Mouse (Mus musculus): ENCODE measurements around the gene Stx18. TPM values are rescaled to one million over a fixed set of nuclear protein-coding genes. Genes with fewer than 3 reads are reported as not detected.

The Stx18 gene
- polyA plus RNA-seq, 1 experiment from 2014 or later = 54.6 TPM

DNA sequence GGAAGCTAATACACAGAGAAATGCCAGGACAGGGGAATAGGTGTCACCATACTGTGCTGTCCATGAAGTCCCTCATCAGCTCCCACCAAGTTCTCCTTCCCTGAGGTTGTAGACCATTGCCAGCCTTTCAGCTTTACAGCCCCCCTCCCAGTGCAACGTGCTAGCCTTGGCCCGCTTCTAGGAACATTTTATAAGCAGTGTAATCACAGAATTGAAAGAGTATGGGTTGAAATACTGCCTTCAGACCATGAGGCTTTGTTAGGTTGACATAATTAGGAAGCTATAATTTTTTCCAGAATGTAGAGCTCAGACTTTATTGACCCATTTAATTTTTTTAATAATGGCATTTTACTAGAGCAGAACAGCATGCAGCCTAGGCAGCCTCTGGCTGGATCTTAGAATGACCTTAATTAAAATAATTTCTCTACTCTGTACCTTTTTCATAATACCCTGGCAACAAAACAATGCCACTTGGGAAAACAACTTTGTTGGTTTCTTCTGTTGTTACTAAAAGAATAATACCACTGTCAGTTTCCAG is 60.7 kb downstream of the Stx18 start:
- Histone ChIP-seq H3K9ac (no peak overlapping the region), H3K4me2 (replicated peaks) (no peak overlapping the region), H3K4me3 (no peak overlapping the region), H3K4me1 (no peaks in the 10 kb centered on the region), H3K36me3 (no peaks in the 10 kb centered on the region), H3K27me3 (no peaks in the 10 kb centered on the region), H3K9me3 (no peaks in the 10 kb centered on the region), H3K27ac (no peak overlapping the region)
- WGBS = 71% methylated on average over 2 of the region's 2 CpGs
- ATAC-seq (ENCODE audit: insufficient number of reproducible peaks, insufficient read depth, low FRiP score, low TSS enrichment) = no peak

DNA sequence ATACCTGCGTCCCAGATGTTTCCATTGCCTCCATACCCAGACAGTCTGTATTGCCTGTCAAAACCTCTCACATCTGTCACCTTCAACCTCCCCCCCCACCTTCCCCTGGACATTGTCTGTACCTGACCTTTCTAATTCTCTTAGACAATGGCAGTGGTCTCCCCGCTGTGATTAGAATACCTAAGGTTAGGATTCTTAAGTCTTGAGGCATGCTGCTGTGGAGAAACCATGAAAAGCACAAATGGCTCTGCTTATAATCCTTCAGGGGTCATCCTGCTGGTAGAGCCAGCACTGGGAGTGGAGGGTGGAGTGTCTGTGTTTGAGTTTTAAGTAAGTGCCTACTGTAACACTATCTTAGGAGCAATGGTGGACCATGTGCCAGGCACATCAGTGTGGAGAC is 64.4 kb downstream of the Stx18 start:
- H3K9ac ChIP-seq = no peak overlapping the region
- no peaks in the 10 kb centered on the region for H3K9me3 ChIP-seq
- no peak overlapping the region for H3K27ac ChIP-seq
- H3K4me3 ChIP-seq = no peak overlapping the region
- no peak for ATAC-seq (ENCODE audit: insufficient number of reproducible peaks, insufficient read depth, low FRiP score, low TSS enrichment)
- no peaks in the 10 kb centered on the region for H3K4me1 ChIP-seq
- WGBS = 84% methylated on average over 2 of the region's 2 CpGs
- no peaks in the 10 kb centered on the region for H3K27me3 ChIP-seq
- no peak overlapping the region for H3K4me2 ChIP-seq (replicated peaks)
- H3K36me3 ChIP-seq = peaks cover 8% of the 10 kb centered on the region; the same call in 1 of the 2 replicates

DNA sequence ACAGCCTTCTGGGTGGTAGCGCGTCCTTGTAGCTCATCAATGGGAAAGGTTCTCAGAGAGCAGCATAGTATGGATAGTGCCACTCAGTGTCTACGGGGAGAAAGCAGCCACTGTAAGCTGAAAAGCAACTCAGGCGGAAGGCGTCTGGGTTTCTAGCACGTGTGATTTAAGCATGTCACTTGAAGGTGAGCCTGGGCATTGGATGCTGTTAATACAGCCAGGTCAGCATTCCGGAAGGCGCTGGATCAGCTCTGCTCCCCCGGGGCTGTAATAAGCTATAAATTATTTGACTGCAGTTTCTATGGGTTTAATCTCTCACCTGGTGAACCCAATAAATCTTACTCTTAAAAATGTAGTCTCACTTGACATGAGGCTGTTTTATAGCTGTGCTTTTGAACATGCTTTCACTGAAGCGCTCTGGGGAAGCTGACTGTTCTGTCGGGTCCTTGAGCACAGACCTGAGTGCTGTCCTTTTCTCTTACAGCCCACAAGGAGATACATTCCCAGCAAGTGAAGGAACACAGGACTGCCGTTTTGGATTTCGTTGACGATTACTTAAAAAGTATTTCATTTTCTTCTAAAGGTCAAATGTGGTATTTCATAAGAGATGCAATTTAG is 67.6 kb downstream of the Stx18 start:
- no peak for ATAC-seq (ENCODE audit: insufficient number of reproducible peaks, insufficient read depth, low FRiP score, low TSS enrichment)
- H3K27ac ChIP-seq = no peak overlapping the region

DNA sequence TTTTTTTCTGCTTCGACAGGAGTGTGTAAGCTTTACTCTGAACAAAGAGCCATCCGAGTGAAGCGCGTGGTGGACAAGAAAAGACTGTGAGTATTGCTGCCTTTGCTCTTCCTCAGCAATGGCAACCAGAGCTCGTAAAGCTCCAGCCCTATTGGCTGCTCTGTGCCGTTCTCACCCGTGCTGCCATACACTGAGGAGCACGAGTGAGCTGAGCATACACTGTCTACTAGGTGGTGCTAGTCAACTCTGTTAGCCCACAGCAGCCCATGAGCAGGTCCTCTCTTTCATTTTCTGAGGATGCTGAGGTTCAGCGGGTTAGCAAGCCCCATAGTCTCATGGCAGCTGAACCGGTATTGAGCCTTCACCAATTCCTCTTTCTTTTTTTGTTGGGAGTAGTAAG is 68.3 kb downstream of the Stx18 start:
- WGBS = 88% methylated on average over 10 of the region's 10 CpGs
- Histone ChIP-seq H3K9me3 (no peaks in the 10 kb centered on the region), H3K36me3 (peaks cover 24% of the 10 kb centered on the region), H3K4me2 (replicated peaks) (no peak overlapping the region), H3K4me1 (no peaks in the 10 kb centered on the region), H3K27ac (no peak overlapping the region), H3K9ac (no peak overlapping the region), H3K27me3 (no peaks in the 10 kb centered on the region), H3K4me3 (no peak overlapping the region)
- no peak for ATAC-seq (ENCODE audit: insufficient number of reproducible peaks, insufficient read depth, low FRiP score, low TSS enrichment)

More for the DNA sequence above, 67.6 kb downstream of the Stx18 start:
- Histone ChIP-seq H3K36me3 (peaks cover 24% of the 10 kb centered on the region), H3K9ac (no peak overlapping the region), H3K27me3 (no peaks in the 10 kb centered on the region), H3K9me3 (no peaks in the 10 kb centered on the region), H3K4me3 (no peak overlapping the region), H3K4me2 (replicated peaks) (no peak overlapping the region), H3K4me1 (no peaks in the 10 kb centered on the region)
- WGBS = 90% methylated on average over 14 of the region's 14 CpGs

DNA sequence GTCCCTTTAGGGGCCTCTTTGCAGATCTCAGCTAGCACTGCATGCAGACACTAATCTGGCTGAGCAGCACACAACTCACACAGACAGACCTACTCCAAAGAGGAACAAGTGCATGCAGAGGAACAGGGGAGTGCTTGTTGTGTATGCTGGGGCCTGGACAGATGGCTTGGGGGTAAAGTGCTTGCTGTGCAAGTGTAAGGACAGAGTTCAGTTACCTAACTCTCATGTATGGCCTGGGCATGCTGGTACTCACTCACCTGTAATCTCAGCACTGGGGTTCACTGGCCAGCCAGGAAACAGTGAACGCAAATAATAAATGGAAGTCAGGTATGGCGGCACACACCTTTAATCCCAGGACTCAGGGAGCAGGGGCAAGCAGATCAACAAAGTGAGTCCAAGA is 76.0 kb downstream of the Stx18 start:
- WGBS = 95% methylated on average over 2 of the region's 2 CpGs
- Histone ChIP-seq H3K27ac (no peak overlapping the region), H3K9me3 (no peaks in the 10 kb centered on the region), H3K27me3 (no peaks in the 10 kb centered on the region), H3K9ac (no peak overlapping the region), H3K36me3 (peaks cover 43% of the 10 kb centered on the region), H3K4me3 (no peak overlapping the region), H3K4me2 (replicated peaks) (no peak overlapping the region), H3K4me1 (no peaks in the 10 kb centered on the region)
- no peak for ATAC-seq (ENCODE audit: insufficient number of reproducible peaks, insufficient read depth, low FRiP score, low TSS enrichment)

DNA sequence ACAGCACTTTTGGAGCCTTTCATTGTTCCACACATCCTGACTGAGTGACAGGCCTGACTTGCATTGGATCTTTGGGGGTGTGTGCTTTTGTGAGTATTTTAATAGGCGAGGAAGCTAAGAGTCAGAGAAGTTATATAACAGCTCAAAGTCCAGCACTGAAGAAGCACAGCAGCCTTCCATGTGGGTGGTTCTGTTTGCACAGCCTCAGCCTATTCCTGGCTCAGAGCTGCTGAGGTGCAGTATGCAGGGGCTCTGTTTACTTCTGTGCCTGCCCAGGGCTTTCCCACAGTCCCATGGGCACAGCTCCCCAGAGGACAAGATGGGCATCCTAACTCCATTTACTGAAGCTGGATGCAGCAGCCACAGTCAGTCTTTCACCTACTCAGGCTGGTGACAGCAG is 78.5 kb downstream of the Stx18 start:
- H3K36me3 ChIP-seq = peaks cover 33% of the 10 kb centered on the region
- H3K4me2 ChIP-seq (replicated peaks) = no peak overlapping the region
- no peaks in the 10 kb centered on the region for H3K9me3 ChIP-seq
- H3K27ac ChIP-seq = no peak overlapping the region
- no peak for ATAC-seq (ENCODE audit: insufficient number of reproducible peaks, insufficient read depth, low FRiP score, low TSS enrichment)
- no peak overlapping the region for H3K4me3 ChIP-seq
- WGBS = 79% methylated on average over 1 of the region's 1 CpGs
- no peaks in the 10 kb centered on the region for H3K4me1 ChIP-seq
- H3K27me3 ChIP-seq = no peaks in the 10 kb centered on the region
- no peak overlapping the region for H3K9ac ChIP-seq

DNA sequence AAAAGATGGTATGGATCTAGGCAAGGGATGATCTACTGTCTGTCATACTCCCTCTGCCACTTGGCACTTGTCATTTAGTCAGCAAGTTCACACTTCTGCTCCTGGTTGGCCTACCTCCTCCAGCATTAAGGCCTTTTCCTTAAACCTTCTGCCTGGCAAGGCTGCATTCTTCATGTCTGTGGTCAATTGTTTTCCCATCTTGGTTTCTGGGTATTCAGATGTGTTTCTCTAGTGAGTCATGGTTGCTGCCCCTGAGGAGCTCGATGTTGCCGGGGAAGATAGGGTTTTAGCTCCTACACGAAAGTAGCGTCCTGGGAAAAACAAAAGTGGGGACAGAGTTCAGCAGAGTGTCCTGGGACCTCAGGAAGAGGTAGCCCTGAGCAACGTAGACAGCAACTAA is 80.7 kb downstream of the Stx18 start:
- Histone ChIP-seq H3K4me1 (no peaks in the 10 kb centered on the region), H3K9me3 (no peaks in the 10 kb centered on the region), H3K9ac (no peak overlapping the region), H3K27me3 (no peaks in the 10 kb centered on the region), H3K27ac (no peak overlapping the region), H3K4me2 (replicated peaks) (no peak overlapping the region), H3K4me3 (no peak overlapping the region), H3K36me3 (peaks cover 40% of the 10 kb centered on the region)
- 88% methylated on average over 5 of the region's 5 CpGs for WGBS
- no peak for ATAC-seq (ENCODE audit: insufficient number of reproducible peaks, insufficient read depth, low FRiP score, low TSS enrichment)

DNA sequence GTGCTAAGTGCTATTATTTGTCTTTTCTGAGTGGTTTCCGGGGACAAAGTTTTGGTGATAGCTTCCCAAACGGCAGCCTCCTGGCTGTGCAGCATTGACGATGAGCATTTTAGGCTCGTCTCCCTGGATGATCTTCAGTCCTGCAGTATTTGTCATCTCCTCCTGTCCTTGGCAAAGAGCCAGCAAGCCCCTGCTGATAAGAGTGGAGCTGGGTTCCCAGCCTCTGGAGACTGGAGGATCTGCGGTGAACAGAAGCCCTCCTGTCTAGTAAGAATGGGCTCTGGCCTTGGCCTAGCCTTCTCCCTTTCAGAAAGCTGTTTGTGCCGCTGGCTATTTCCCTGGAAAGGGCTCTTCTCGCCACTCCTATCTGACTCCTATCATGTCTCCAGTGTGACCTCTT is 83.2 kb downstream of the Stx18 start:
- Histone ChIP-seq H3K9me3 (no peaks in the 10 kb centered on the region), H3K4me3 (no peak overlapping the region), H3K4me1 (no peaks in the 10 kb centered on the region), H3K27me3 (no peaks in the 10 kb centered on the region), H3K4me2 (replicated peaks) (no peak overlapping the region), H3K36me3 (peaks cover 26% of the 10 kb centered on the region), H3K27ac (no peak overlapping the region), H3K9ac (no peak overlapping the region)
- ATAC-seq (ENCODE audit: insufficient number of reproducible peaks, insufficient read depth, low FRiP score, low TSS enrichment) = no peak
- 91% methylated on average over 7 of the region's 7 CpGs for WGBS

DNA sequence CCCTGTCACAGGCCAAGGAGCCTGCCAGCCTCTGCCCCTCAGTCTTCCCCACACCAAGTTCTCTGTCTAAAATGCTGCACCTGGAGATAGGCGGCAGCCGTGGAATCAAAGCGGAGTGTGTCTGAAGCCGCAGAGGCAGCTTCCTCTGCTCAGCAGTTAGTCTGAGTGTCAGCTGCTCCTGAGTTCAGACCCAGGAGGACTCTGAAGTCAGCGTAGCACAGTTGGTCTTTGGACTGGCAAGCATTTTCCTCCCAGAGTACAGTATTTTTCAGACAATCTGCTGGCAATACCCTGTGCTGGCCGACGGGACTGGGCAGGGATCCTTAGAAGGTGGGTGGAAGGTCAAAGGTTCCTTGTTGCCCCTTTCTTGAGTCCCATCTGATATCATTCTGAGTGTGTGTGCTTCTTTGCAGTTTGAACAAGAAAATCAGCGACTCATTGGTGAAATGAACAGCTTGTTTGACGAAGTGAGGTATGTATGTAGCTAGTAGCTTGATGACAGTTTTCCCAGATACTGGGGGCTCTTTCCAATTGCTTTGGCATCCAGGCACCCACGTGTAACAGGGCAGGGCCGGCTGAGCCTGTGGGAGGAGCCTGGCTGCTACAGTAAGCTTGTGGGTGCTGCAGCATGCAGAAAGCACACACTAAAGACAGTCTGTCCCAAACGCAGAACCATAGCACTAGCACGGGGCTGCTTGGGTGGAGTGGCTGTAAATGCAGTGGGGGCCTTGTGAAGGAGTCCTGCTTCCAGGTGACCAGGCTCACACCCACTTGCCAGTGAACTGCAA is 88.2 kb downstream of the Stx18 start:
- no peak overlapping the region for H3K4me2 ChIP-seq (replicated peaks)
- no peak for ATAC-seq (ENCODE audit: insufficient number of reproducible peaks, insufficient read depth, low FRiP score, low TSS enrichment)
- no peak overlapping the region for H3K4me3 ChIP-seq
- no peaks in the 10 kb centered on the region for H3K9me3 ChIP-seq
- H3K27me3 ChIP-seq = no peaks in the 10 kb centered on the region
- no peak overlapping the region for H3K9ac ChIP-seq
- WGBS = 87% methylated on average over 13 of the region's 13 CpGs
- no peak overlapping the region for H3K27ac ChIP-seq
- H3K4me1 ChIP-seq = no peaks in the 10 kb centered on the region
- H3K36me3 ChIP-seq = peaks cover 27% of the 10 kb centered on the region

DNA sequence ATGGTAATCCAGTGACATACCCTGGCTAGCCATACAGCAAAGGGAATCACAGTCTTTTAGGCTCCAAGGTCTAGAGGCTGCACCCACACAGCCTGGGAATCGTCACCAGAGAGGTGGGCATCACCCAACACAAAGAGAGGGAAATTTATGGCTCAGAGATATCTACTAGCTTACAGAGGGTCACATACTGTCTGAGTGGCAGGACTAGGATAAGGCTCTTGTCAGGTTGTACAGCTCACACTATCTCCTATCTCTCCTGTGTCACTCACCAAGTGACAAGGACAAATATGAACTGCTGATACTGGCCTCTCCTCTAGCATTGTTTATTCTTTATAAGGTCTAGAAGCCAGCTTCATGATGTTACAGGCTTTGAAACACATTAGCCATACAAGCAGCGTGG is 90.8 kb downstream of the Stx18 start:
- no peak for ATAC-seq (ENCODE audit: insufficient number of reproducible peaks, insufficient read depth, low FRiP score, low TSS enrichment)
- H3K36me3 ChIP-seq = peaks cover 21% of the 10 kb centered on the region
- H3K4me2 ChIP-seq (replicated peaks) = no peak overlapping the region
- WGBS = 94% methylated on average over 2 of the region's 2 CpGs
- H3K9me3 ChIP-seq = no peaks in the 10 kb centered on the region
- H3K4me3 ChIP-seq = no peak overlapping the region
- H3K9ac ChIP-seq = no peak overlapping the region
- H3K27ac ChIP-seq = no peak overlapping the region
- no peaks in the 10 kb centered on the region for H3K27me3 ChIP-seq
- H3K4me1 ChIP-seq = no peaks in the 10 kb centered on the region

DNA sequence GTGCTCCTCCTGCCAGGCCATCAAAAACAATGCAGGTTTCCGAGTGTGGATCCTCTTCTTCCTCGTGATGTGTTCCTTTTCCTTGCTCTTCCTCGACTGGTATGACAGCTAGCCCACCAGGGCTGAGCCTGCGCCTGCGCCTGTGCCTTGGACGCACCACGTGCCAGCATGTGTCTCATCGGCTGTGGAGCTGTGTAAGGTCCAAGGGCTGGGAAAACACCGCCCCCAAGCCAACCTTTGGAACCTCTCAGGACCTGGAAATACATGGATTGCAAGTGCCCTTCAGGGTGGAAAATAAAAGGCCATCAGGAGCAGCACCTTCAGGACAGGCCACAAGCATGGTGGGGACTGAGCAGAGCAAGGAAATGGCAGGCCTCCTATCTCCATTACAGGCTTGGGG is 97.7 kb downstream of the Stx18 start:
- peaks cover 65% of the 10 kb centered on the region for H3K36me3 ChIP-seq
- H3K27ac ChIP-seq = no peak overlapping the region
- no peak overlapping the region for H3K4me3 ChIP-seq
- no peak for ATAC-seq (ENCODE audit: insufficient number of reproducible peaks, insufficient read depth, low FRiP score, low TSS enrichment)
- H3K9ac ChIP-seq = no peak overlapping the region
- H3K4me2 ChIP-seq (replicated peaks) = no peak overlapping the region
- no peaks in the 10 kb centered on the region for H3K27me3 ChIP-seq
- WGBS = 92% methylated on average over 9 of the region's 9 CpGs
- no peaks in the 10 kb centered on the region for H3K9me3 ChIP-seq
- no peaks in the 10 kb centered on the region for H3K4me1 ChIP-seq

DNA sequence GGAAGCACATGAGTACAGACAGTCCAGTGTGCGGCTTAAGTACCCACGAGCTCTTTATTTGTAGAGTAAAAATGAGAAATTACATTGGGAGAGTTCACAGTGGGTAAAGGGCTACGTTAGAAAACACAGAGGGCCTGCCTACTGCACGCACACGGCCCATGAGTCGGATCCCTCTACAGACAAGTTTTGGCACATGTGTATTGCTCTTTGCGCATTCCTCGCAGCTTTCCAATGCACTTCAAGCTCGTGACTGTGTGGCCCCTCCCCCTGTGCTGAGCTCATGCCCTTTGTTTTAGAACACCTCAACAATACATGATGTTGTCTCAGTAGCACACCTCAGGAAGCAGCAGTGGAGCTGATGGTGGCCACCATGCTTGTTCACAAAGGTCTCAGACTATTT is 98.6 kb downstream of the Stx18 start:
- Histone ChIP-seq H3K4me2 (replicated peaks) (no peak overlapping the region), H3K4me3 (no peak overlapping the region), H3K9ac (no peak overlapping the region), H3K9me3 (no peaks in the 10 kb centered on the region), H3K27me3 (no peaks in the 10 kb centered on the region), H3K4me1 (no peaks in the 10 kb centered on the region), H3K27ac (no peak overlapping the region), H3K36me3 (peaks cover 74% of the 10 kb centered on the region)
- 81% methylated on average over 9 of the region's 9 CpGs for WGBS
- ATAC-seq (ENCODE audit: insufficient number of reproducible peaks, insufficient read depth, low FRiP score, low TSS enrichment) = no peak
